Mouse (Mus musculus): ENCODE results near the gene Plcb1. TPM values are rescaled to one million over a fixed set of nuclear protein-coding genes. Genes with fewer than 3 reads are reported as not detected.
"Not testable (repeated sequence)": the region's sequence is repeated elsewhere in the genome, so short reads cannot be mapped to it uniquely, and the experiment has no call there.

The Plcb1 gene
- polyA plus RNA-seq, 1 experiment from 2014 or later: 6.7 TPM

GRCm38 (mm10) chr2:134972376-134972775 lies 186.5 kb downstream of the Plcb1 start:
- no peak for DNase-seq (ENCODE audit: low spot score)
- Histone ChIP-seq H3K27me3 (ENCODE audit: insufficient read depth, poor library complexity, severe bottlenecking) (no peaks in the 10 kb centered on the region), H3K4me3 (no peak overlapping the region), H3K9me3 (no peaks in the 10 kb centered on the region), H3K27ac (no peak overlapping the region), H3K4me1 (replicated peaks) (peaks cover 7% of the 10 kb centered on the region), H3K36me3 (no peaks in the 10 kb centered on the region)
- WGBS: 90% methylated on average over 6 of the region's 6 CpGs

GRCm38 (mm10) chr2:134974711-134975110 lies 188.8 kb downstream of the Plcb1 start:
- no peak for DNase-seq (ENCODE audit: low spot score)
- H3K27me3 ChIP-seq (ENCODE audit: insufficient read depth, poor library complexity, severe bottlenecking): no peaks in the 10 kb centered on the region
- H3K27ac ChIP-seq: no peak overlapping the region
- H3K4me1 ChIP-seq (replicated peaks): peaks cover 7% of the 10 kb centered on the region
- H3K4me3 ChIP-seq: no peak overlapping the region
- no peaks in the 10 kb centered on the region for H3K36me3 ChIP-seq
- 52% methylated on average over 6 of the region's 6 CpGs for WGBS
- no peaks in the 10 kb centered on the region for H3K9me3 ChIP-seq

- WGBS: 36% methylated on average over 3 of the region's 3 CpGs
- H3K4me3 ChIP-seq: no peak overlapping the region
- H3K27ac ChIP-seq: 0 out of 2 replicates have a peak overlapping the region, but pooled peaks have one; percentile 40
- no peaks in the 10 kb centered on the region for H3K36me3 ChIP-seq
- H3K9me3 ChIP-seq: no peaks in the 10 kb centered on the region
- DNase-seq (ENCODE audit: low spot score): no peak
- H3K27me3 ChIP-seq (ENCODE audit: insufficient read depth, poor library complexity, severe bottlenecking): no peaks in the 10 kb centered on the region
- H3K4me1 ChIP-seq (replicated peaks): peaks cover 7% of the 10 kb centered on the region
These were observed 191.0 kb downstream of the Plcb1 start for GRCm38 (mm10) chr2:134976796-134977330.

GRCm38 (mm10) chr2:134977641-134978040 lies 191.8 kb downstream of the Plcb1 start:
- DNase-seq (ENCODE audit: low spot score): no peak
- Histone ChIP-seq H3K9me3 (no peaks in the 10 kb centered on the region), H3K4me3 (no peak overlapping the region), H3K36me3 (no peaks in the 10 kb centered on the region), H3K27me3 (ENCODE audit: insufficient read depth, poor library complexity, severe bottlenecking) (no peaks in the 10 kb centered on the region), H3K4me1 (replicated peaks) (peaks cover 7% of the 10 kb centered on the region), H3K27ac (no peak overlapping the region)
- WGBS: 89% methylated on average over 1 of the region's 1 CpGs

- H3K4me3 ChIP-seq: no peak overlapping the region
- DNase-seq (ENCODE audit: low spot score): no peak
- H3K4me1 ChIP-seq (replicated peaks): peaks cover 7% of the 10 kb centered on the region
- H3K9me3 ChIP-seq: no peaks in the 10 kb centered on the region
- H3K27ac ChIP-seq: no peak overlapping the region
- H3K27me3 ChIP-seq (ENCODE audit: insufficient read depth, poor library complexity, severe bottlenecking): no peaks in the 10 kb centered on the region
- H3K36me3 ChIP-seq: no peaks in the 10 kb centered on the region
These were observed 195.5 kb downstream of the Plcb1 start for GRCm38 (mm10) chr2:134981394-134981793.

GRCm38 (mm10) chr2:134984884-134985283 lies 199.0 kb downstream of the Plcb1 start:
- no peaks in the 10 kb centered on the region for H3K9me3 ChIP-seq
- no peaks in the 10 kb centered on the region for H3K36me3 ChIP-seq
- no peak overlapping the region for H3K27ac ChIP-seq
- WGBS: 92% methylated on average over 3 of the region's 3 CpGs
- no peaks in the 10 kb centered on the region for H3K27me3 ChIP-seq (ENCODE audit: insufficient read depth, poor library complexity, severe bottlenecking)
- DNase-seq (ENCODE audit: low spot score): no peak
- H3K4me3 ChIP-seq: no peak overlapping the region
- no peaks in the 10 kb centered on the region for H3K4me1 ChIP-seq (replicated peaks)

DNA sequence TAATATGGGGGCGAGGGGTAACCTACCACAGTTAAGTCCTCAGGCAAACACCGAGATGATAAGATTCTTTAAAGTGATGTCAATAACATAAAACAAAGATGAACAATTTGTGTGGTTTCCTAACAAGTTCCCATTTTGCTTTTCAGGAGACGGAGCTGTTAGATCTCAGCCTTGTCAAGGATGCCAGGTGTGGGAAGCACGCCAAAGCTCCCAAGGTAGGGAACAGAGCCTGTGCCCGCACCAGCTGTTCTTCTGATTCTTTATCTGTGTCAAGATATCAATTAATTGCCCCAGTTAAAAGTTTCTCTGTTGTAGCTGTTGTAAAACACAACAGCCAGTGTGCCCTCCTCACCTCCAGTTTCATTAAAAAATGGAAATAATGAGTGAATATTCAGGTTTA lies 202.1 kb downstream of the Plcb1 start:
- H3K27ac ChIP-seq: no peak overlapping the region
- whole genome bisulfite sequencing: 90% methylated on average over 5 of the region's 5 CpGs
- H3K27me3 ChIP-seq (ENCODE audit: insufficient read depth, poor library complexity, severe bottlenecking): no peaks in the 10 kb centered on the region
- no peak for DNase-seq (ENCODE audit: low spot score)
- no peaks in the 10 kb centered on the region for H3K36me3 ChIP-seq
- no peaks in the 10 kb centered on the region for H3K4me1 ChIP-seq (replicated peaks)
- H3K4me3 ChIP-seq: no peak overlapping the region
- no peaks in the 10 kb centered on the region for H3K9me3 ChIP-seq

GRCm38 (mm10) chr2:134989650-134990292 lies 203.9 kb downstream of the Plcb1 start:
- no peak for DNase-seq (ENCODE audit: low spot score)

GRCm38 (mm10) chr2:135007134-135007533 lies 221.3 kb downstream of the Plcb1 start:
- H3K27me3 ChIP-seq (ENCODE audit: insufficient read depth, poor library complexity, severe bottlenecking): no peaks in the 10 kb centered on the region
- no peak overlapping the region for H3K27ac ChIP-seq
- H3K4me1 ChIP-seq (replicated peaks): no peaks in the 10 kb centered on the region
- DNase-seq (ENCODE audit: low spot score): no peak
- no peak overlapping the region for H3K4me3 ChIP-seq
- no peaks in the 10 kb centered on the region for H3K36me3 ChIP-seq
- 94% methylated on average over 1 of the region's 1 CpGs for WGBS
- H3K9me3 ChIP-seq: no peaks in the 10 kb centered on the region

More at GRCm38 (mm10) chr2:134989650-134990292, 203.9 kb downstream of the Plcb1 start:
- H3K36me3 ChIP-seq: no peaks in the 10 kb centered on the region
- no peaks in the 10 kb centered on the region for H3K9me3 ChIP-seq
- H3K27ac ChIP-seq: no peak overlapping the region
- WGBS: 91% methylated on average over 9 of the region's 9 CpGs
- no peaks in the 10 kb centered on the region for H3K4me1 ChIP-seq (replicated peaks)
- no peak overlapping the region for H3K4me3 ChIP-seq
- no peaks in the 10 kb centered on the region for H3K27me3 ChIP-seq (ENCODE audit: insufficient read depth, poor library complexity, severe bottlenecking)

- H3K27me3 ChIP-seq (ENCODE audit: insufficient read depth, poor library complexity, severe bottlenecking); H3K27ac ChIP-seq; H3K4me1 ChIP-seq (replicated peaks); H3K9me3 ChIP-seq; H3K36me3 ChIP-seq; DNase-seq (ENCODE audit: low spot score); H3K4me3 ChIP-seq: not testable (repeated sequence)
- 92% methylated on average over 2 of the region's 2 CpGs for WGBS
These were observed 222.0 kb downstream of the Plcb1 start for GRCm38 (mm10) chr2:135007885-135008284.

GRCm38 (mm10) chr2:135010371-135010770 lies 224.5 kb downstream of the Plcb1 start:
- H3K27me3 ChIP-seq (ENCODE audit: insufficient read depth, poor library complexity, severe bottlenecking): no peaks in the 10 kb centered on the region
- no peak for DNase-seq (ENCODE audit: low spot score)
- no peak overlapping the region for H3K27ac ChIP-seq
- no peaks in the 10 kb centered on the region for H3K36me3 ChIP-seq
- WGBS: 90% methylated on average over 8 of the region's 8 CpGs
- no peaks in the 10 kb centered on the region for H3K4me1 ChIP-seq (replicated peaks)
- H3K9me3 ChIP-seq: no peaks in the 10 kb centered on the region
- no peak overlapping the region for H3K4me3 ChIP-seq

- Histone ChIP-seq H3K9me3 (no peaks in the 10 kb centered on the region), H3K4me3 (no peak overlapping the region), H3K27me3 (ENCODE audit: insufficient read depth, poor library complexity, severe bottlenecking) (no peaks in the 10 kb centered on the region), H3K27ac (no peak overlapping the region), H3K36me3 (no peaks in the 10 kb centered on the region), H3K4me1 (replicated peaks) (no peaks in the 10 kb centered on the region)
- 60% methylated on average over 6 of the region's 6 CpGs for WGBS
- DNase-seq (ENCODE audit: low spot score): no peak
These were observed 229.6 kb downstream of the Plcb1 start for GRCm38 (mm10) chr2:135015501-135015900.

- WGBS: 78% methylated on average over 1 of the region's 1 CpGs
- Histone ChIP-seq H3K36me3 (no peaks in the 10 kb centered on the region), H3K27me3 (ENCODE audit: insufficient read depth, poor library complexity, severe bottlenecking) (no peaks in the 10 kb centered on the region), H3K4me3 (no peak overlapping the region), H3K4me1 (replicated peaks) (no peaks in the 10 kb centered on the region), H3K27ac (no peak overlapping the region), H3K9me3 (no peaks in the 10 kb centered on the region)
- DNase-seq (ENCODE audit: low spot score): no peak
These were observed 232.4 kb downstream of the Plcb1 start for GRCm38 (mm10) chr2:135018275-135018674.

GRCm38 (mm10) chr2:135018708-135019107 lies 232.8 kb downstream of the Plcb1 start:
- Histone ChIP-seq H3K36me3 (no peaks in the 10 kb centered on the region), H3K4me3 (no peak overlapping the region), H3K27me3 (ENCODE audit: insufficient read depth, poor library complexity, severe bottlenecking) (no peaks in the 10 kb centered on the region), H3K9me3 (no peaks in the 10 kb centered on the region), H3K4me1 (replicated peaks) (no peaks in the 10 kb centered on the region), H3K27ac (no peak overlapping the region)
- 88% methylated on average over 2 of the region's 2 CpGs for WGBS
- no peak for DNase-seq (ENCODE audit: low spot score)
